Mouse (Mus musculus): ENCODE data around the gene Cstf1. TPM values are rescaled to one million over a fixed set of nuclear protein-coding genes. Genes with fewer than 3 reads are reported as not detected.

Gene Cstf1
- 10 to 100 TPM; 25.8 to 28.5 TPM for total RNA-seq (2021)

DNA sequence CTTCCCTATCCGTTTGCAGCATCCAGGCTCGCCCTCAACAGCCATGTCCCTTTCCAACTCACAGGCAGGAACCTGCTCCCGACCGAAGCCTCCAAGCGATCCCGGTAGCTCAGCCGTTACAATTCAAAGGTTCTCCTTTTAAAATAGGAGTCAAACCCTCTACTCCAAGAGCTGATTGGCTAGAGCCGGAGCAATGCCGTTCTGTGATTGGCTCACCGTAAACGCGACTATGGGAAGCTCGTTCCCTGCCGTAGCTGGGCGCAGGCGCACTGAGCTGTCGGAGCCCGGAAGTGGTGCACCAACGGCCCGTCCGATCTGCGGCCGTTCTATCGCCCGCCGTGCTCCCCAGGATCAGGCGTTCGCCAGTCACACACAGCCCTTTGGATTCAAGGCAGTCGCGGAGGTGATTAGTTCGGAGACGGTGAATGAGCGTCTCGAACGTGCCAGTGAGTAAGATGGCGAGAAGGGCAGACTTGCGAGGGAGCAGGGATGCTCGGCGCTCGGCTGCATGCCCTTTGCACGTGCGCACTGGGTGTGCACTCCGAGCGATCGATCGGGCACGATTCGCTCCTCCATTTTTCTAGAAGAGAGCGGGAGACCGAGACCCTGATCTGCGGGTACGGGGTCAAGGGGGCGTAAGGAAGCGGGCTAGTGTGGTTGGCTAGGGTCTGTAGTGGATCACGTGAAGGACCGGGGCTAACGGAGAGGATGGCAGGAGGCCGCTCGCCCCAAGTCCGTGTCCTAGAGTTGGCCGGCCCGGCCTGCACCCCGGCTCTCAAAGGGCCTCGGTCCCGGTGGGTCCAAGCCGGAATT lies at the start of gene Cstf1, which contains the start of gene Aurka:
TSS of gene Cstf1 (plus strand) at position 271 of the 813 bp plus-strand sequence.
TSS of gene Aurka (minus strand) at position 125 of the 813 bp plus-strand sequence.
- DNase-seq (ENCODE audit: extremely low spot score in 1 of 2, low spot score in 2 of 2), result peak; percentile 95
- intact Hi-C loops (cut with DNase I), result loop anchor here (2.0 to 10.0 kb wide), 2 partner anchors 68 to 634 kb away; partner anchors contain the start of gene Rae1

DNA sequence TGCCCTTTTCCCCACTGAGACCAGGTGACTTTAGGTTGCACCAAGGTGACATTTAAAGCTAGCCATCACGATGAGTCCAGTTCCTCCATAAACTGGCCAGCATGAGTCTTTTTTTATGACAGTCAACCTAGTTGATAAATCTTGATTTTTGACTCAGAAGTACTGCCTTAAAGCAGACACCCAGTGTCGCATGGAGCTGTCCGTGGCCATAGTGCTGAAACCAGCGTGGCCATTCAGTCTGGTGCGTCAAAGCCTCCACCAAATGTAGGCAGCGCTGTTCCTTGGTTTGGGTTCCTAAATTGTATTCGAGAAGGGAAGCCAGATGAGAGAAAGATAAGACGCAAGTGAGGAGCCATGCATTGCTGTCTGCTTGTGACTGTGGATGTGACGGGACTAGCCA lies 49.6 kb upstream of the Cstf1 start:
- peak in 1 of 2 experiments; percentile 63 for DNase-seq (ENCODE audit: extremely low spot score in 1 of 2, low spot score in 2 of 2)
- intact Hi-C loops (cut with DNase I), result no loop called here

DNA sequence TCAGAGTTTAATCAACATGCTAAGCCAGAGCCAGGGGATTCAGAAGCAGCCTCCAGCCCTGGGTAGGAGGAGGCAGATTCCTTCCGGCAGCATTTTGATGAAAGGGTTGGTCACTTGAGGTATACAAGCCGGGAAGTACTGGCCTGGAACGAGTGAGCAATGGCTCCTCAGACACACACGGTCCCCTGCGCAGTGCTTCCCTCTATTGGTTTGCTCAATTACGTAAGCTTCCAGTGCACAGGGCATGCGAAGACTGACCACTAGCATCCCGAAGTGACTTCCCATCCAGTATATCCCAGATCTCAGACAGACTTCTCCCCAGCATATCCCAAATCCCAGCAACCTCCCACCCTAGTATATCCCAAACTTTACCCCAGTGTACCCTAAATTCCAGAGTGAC lies 42.2 kb upstream of the Cstf1 start:
- intact Hi-C loops (cut with DNase I), result loop anchor here (2.0 to 5.0 kb wide), 2 partner anchors 81 to 99 kb away; partner anchors contain the start of gene Mc3r
- DNase-seq (ENCODE audit: extremely low spot score in 1 of 2, low spot score in 2 of 2), result no peak

DNA sequence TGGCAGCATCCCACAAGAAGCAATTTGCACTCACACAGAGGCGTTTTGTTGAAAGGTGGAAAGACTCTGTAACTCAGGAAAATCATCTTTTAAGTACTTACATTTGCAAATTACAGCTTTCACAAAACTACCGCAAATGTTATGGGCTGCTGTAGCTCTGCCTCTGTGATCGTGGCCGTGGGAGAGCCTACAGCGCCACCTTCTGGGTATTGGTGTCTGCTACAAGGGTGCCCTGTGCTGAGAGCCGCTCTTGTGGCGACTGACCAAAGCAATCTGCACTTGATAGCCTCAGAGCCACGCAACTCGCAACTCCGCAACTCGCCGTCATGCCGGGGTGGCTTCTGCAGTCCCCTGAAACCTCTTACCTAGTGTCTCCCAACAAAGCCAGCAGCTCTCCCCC lies 41.3 kb upstream of the Cstf1 start:
- intact Hi-C loops (cut with DNase I), result loop anchor here (2.0 to 5.0 kb wide), 2 partner anchors 82 to 100 kb away; partner anchors contain the start of gene Mc3r

DNA sequence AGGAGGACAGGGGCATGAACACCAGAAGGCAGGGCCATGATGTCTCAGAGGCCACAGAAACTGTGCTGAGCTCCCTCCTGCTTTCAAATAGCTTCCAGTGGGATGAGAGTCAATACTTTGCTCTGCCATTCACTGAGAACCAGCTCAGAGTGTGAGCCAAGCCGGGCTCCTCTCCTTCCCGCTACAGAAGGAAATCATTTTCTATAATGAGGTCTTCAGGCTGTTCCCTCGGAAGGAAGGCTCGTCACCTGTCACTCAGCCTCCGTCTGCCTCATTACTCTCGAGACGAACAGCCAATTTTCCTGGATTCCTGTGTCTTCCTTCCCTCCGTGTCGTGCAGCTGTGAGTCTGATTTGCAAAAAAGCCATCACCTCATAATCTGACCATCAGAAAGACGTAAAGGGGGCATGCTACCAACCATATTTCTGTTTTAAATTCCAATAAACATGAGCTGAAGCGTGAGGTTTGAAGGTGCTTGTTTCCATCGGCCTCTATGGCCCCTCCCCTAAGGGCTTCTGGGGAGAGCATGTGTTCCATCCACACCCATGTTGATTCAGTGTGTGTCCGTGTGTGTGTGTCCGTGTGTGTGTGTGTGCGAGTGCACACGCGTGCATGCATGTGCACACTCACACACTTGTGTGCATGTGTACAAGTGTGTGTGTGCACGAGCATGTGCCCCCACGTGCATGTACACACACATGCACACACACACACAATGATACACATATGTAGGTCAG lies 32.1 kb upstream of the Cstf1 start:
- intact Hi-C loops (cut with DNase I), result loop anchor here (10.0 kb wide), 1 partner anchor 1454 kb away; no protein-coding TSS in a partner anchor

More for the DNA sequence above, 41.3 kb upstream of the Cstf1 start:
- DNase-seq (ENCODE audit: extremely low spot score in 1 of 2, low spot score in 2 of 2), result peak; percentile 76 to 79

DNA sequence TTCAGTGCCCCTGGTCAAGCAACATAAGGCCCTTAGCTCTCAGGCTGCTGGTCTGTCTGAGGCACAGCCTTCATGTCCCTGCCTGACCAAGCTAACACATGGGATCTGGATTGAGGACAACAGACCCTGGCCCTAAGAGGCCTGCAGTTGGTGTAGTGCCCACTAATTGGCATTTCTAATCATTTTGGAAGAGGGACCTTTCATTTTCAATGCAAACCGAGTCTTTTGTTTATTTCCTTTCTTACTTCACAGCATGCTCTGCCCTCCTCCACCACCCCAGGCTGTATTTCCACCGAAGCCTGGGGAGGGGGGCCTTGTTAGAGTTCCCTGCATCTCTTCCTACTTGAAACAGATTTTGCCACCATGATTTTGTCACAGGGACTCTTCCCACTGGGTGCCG lies 29.5 kb upstream of the Cstf1 start:
- intact Hi-C loops (cut with DNase I), result no loop called here
- no peak for DNase-seq (ENCODE audit: extremely low spot score in 1 of 2, low spot score in 2 of 2)

More for the DNA sequence above, 32.1 kb upstream of the Cstf1 start:
- no peak for DNase-seq (ENCODE audit: extremely low spot score in 1 of 2, low spot score in 2 of 2)

DNA sequence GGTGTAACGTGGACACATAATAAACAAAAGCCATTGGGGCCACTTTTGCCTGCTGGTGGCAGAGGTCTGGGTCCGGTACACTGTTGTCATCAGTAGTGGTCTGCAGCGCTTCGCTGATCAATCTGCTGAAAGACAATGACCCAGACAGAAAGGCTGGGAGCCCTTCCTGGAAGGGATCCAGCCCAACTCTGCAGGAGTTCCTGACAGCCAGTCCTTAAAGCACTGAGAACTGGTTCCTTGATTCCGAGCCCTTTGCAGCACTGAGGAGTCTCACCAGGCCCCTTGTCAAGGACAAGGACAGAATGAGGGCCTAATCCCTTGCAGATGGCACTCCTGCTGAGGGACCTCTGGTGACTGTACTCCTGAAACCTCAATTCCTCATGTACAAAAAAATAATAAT lies 28.9 kb upstream of the Cstf1 start:
- intact Hi-C loops (cut with DNase I), result no loop called here
- no peak for DNase-seq (ENCODE audit: extremely low spot score in 1 of 2, low spot score in 2 of 2)

DNA sequence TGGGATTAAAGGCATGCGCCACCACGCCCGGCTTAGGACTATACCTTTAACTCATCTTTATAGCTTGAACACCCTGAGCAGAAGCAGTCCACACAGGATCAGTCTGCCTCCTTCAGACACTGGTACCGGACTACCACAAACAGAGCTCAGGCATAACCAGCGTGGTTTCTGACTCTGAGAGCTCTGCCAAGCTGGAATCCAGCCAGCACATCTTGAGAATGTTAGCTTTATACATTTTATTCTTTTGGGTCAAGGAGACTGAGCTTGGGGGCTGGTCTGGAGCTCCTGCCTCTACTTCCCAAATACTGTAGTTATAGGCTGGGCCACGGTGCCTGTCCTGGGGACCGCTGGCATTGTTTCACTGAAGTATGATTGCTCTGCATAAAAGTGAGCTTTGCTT lies 26.7 kb upstream of the Cstf1 start:
- no peak for DNase-seq (ENCODE audit: extremely low spot score in 1 of 2, low spot score in 2 of 2)
- intact Hi-C loops (cut with DNase I), result no loop called here

DNA sequence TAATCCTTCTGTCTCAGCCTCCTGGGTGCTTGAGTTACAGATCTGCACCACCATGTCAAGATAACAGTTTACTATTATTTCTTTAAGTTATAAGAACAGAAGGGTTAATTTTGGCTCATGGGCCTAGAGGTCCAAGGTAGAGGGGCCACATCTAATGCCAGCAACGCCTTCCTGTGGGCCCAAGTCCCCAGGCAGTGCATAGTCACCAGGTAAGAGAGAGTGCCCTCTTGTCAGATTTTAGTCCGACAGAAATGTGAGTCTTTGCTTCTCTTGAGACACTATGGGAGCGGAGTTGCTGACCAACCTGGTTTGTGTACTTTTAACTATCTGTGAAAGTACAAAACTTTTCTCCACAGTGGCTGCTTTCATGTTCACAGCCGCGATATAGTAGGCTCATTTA lies 25.8 kb upstream of the Cstf1 start:
- no peak for DNase-seq (ENCODE audit: extremely low spot score in 1 of 2, low spot score in 2 of 2)
- intact Hi-C loops (cut with DNase I), result no loop called here

DNA sequence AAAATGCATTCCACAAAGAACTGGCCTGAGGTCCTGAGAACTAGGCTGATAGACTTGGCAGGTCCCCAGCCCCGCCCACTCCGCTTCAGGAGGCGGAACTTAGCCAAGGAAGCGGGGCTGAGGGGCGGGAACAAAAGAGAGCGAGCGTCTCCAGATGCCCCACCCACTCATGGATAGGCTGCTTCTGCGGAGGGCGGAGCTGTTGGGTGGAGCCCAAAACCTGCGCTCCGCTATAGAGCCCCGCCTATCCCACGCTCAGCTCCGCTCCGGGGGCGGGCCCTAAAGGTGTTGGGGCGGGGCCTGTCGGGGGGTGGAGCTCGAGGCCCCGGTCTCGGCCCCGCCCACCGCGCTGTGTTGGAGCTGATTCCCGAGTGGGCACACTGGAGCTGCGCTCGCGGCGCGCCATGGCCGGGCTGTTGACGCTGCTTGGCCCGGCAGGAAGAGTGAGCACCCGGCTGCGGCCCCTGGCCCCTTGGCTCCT lies 25.2 kb upstream of the Cstf1 start, which contains the start of gene Fam210b:
TSS of gene Fam210b (plus strand) at position 308 of the 481 bp plus-strand sequence.
- peak; percentile 91 to 97 for DNase-seq (ENCODE audit: extremely low spot score in 1 of 2, low spot score in 2 of 2)
- intact Hi-C loops (cut with DNase I), result no loop called here

DNA sequence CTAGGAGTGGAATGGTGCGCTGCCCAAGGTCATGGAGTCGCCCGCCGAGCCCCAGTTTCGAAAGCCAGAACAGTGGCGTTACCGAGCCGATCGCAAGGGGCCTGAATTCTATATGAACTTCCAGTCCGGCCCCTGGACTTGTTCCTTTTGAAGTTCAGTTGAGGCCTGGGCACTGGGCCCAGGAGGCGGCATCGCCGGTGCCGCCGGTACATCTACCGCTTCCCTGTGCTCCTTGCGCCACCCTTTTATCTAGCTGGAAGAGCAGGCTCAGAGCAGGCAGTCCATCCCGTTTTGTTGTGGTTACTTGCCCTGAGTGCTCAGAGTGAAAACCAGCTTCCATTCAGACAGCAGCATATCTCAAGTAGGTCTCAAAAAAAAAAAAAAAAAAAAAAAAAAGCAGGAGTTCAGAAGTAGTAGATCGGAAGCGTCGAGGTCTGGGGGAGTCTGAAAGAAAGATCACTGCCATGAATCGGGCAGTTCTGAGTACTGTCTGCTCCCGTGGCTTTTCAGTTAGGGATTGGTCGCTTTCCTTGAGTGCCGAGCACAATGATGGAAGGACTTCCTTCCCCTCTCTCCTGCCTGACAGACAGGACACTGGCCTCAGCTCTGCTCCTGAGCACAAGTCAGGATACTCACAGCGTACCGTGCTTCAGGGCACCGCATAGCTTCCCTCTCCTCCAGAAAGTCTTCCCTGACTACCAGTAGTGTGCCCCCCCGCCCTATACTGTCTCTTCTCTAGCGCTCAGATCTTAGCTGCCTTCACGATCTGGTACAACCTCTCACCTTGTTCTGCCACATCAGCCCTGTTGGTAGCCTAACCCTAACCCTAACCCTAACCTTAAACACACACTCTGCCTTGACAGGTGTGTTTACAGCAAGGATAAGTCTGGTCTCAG lies 24.2 kb upstream of the Cstf1 start:
- intact Hi-C loops (cut with DNase I), result no loop called here
- peak in 1 of 2 experiments; percentile 48 for DNase-seq (ENCODE audit: extremely low spot score in 1 of 2, low spot score in 2 of 2)

DNA sequence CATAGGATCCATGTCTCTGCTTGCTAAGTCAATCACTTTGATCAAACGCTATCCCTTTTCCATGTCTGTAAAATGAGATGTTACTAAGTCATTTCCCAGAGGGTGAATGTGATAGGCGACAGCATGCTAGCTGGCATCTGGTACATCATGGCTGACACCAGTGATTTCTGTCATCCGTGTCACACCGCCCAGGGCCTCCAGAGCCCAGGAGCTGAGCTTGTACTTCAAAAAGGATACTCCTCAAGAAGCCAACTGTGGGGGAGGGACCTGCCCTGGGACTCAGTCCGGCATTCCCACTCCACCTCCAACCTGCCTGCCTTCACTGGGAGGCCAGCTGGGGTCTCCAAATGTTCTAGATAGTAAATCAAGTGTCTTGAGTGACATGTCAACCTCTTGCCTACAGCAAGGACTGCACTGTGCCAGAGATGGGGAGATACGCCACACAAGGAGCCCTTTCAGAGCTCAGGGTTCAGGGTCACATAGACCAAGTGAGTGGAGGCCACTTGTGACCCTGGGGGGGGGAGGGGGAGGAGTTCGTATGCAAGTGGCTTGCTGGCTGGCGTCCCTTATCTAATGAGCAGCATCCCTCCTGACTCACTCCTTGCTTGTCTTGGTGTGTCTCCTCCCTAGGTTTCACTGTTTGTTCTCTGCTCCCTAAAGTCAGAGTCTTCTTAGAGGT lies 23.4 kb upstream of the Cstf1 start:
- DNase-seq (ENCODE audit: extremely low spot score in 1 of 2, low spot score in 2 of 2), result no peak
- intact Hi-C loops (cut with DNase I), result no loop called here

DNA sequence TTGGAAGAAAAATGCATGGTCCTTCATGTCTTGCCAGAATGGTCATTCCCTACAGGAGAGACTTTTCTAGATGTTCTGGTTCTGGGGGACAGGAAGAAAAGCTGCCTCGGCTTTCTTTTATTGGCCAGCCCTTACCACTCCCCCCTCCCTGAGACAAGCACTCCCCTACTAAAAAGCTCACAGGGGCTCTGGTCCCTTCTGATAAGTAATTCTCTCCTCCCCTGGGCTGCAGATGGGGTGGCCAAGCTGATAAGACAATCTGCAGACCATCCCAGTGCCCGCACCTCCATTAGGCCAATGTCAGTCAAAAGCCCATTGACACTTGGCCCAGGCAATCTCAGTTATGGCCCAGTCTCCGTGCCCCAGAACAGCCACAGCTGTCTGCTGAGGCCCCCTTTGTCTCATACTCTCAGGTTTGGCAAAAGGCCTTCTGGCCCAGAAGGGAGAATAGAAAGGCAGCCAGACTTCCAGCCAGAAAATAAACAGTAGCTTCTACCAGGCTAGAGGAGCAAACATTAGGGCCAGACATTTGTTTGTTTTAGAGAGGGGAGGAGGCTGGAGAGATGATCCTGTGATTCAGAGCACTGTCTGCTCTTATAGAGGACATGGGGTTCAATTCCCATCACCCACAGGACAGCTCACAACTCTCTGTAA lies 22.1 kb upstream of the Cstf1 start:
- DNase-seq (ENCODE audit: extremely low spot score in 1 of 2, low spot score in 2 of 2), result no peak
- intact Hi-C loops (cut with DNase I), result no loop called here

DNA sequence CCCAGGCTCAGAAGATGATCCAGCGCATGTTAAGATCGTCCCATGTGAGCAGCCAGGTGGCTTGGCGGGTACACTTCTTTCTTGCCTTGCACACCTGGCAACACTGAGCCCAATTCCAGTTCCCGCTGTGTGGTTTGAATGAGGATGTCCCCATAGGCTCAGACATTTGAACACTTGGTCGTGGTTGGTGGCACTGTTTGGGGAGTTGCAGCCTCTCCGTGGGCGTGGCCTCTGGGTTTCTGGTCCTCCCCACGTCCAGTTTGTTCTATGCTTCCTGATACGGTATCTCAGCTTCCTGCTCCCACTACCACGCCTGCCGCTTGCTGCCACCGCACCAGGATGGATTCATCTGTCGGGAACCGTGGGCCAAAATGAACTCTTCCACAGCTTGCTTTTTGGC lies 20.7 kb upstream of the Cstf1 start:
- DNase-seq (ENCODE audit: extremely low spot score in 1 of 2, low spot score in 2 of 2), result no peak
- intact Hi-C loops (cut with DNase I), result no loop called here

DNA sequence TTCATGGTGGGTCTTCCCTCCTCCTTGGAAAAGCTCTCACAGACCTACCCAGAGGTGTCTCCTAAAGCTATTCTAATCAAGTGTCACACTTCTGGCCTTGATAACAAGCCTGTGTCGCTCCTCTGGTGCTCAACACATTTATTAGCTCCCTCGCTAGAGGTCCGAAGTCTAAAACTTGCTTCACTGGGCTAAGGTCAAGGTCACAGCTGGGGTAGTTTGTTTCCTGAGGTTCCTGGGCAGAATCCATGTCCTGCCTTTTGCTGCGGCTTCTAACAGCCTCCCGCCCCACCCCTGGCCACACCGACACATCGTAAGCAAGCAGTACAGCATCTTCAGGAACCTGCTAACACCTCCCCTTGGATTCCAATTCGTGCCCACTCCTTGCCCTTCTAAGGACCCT lies 19.7 kb upstream of the Cstf1 start:
- intact Hi-C loops (cut with DNase I), result no loop called here
- no peak for DNase-seq (ENCODE audit: extremely low spot score in 1 of 2, low spot score in 2 of 2)

DNA sequence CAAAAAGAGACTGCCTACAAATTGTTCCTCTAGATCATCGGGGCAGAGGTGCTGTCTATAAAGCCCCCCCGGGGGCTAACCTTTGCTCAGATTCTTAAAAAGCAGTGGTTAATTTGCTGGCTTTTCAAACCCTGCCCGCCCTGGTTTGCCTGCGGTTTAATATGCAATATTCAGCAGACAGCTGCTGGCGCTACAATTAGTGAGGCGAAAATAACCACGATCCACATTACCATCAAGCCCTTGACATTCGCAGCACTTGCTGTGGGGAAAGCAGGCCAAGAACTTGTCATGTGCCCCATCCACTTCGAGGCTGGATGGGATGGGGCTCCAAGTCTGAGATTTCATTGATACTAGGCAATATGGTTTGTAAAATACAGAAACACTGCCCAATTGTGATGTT lies 17.3 kb upstream of the Cstf1 start:
- intact Hi-C loops (cut with DNase I), result no loop called here

DNA sequence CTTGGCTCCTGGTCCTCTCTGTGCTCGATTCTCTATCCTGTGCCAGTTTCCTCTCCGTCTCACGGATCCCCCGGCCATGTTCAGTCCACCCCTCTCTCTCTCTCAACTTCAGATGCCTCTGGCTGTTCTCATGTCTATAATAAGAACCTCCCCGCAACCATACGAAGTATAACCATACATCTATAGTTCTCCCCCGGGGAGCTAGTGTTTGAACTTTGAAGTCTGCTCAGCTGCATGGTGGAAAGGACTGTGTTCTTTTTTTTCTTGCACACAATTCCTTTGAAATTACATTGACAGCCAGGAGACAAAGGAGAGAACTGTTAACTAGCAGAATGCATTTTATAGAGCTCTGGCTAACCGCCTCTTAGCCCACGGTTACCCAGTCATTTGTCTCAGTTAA lies 15.7 kb upstream of the Cstf1 start:
- intact Hi-C loops (cut with DNase I), result no loop called here

More for the DNA sequence above, 17.3 kb upstream of the Cstf1 start:
- no peak for DNase-seq (ENCODE audit: extremely low spot score in 1 of 2, low spot score in 2 of 2)

DNA sequence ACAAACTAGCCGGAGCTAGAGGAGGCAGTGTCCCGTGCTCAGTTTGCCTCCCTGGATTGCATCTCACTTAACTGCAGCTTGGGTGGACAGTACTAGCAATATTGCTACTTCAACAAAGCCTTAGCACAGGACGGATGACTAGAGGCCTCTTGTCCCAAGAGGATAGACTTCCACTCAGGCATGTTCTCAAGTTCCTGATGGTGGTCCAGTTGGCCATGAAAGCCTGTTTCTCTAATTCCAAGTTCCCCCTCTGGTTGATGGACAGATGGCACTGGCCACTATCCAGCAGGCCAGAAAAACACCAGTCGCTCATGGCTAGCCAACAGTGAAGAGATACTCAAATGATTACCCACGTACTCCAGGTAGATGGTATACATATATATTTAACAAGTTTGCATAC lies 14.6 kb upstream of the Cstf1 start:
- no peak for DNase-seq (ENCODE audit: extremely low spot score in 1 of 2, low spot score in 2 of 2)
- intact Hi-C loops (cut with DNase I), result no loop called here

More for the DNA sequence above, 15.7 kb upstream of the Cstf1 start:
- no peak for DNase-seq (ENCODE audit: extremely low spot score in 1 of 2, low spot score in 2 of 2)
